Mouse (Mus musculus) hematopoietic stem cell, adult 5-6 weeks (primary cell): Measurements from ENCODE around the gene Sdc4. TPM values are rescaled to one million over a fixed set of nuclear protein-coding genes. Genes with fewer than 3 reads are reported as not detected.

ENCODE experiments used
- ATAC-seq, 2 experiments: fragments of 125-278 bp in 1 of 2; replicated peaks in 1 of 2; 2 replicates each; pipeline ENCODE4 v1.8.0; 2016 to 2017; ENCODE audit warnings: inconsistent platforms in 2 of 2, mild to moderate bottlenecking in 2 of 2, moderate number of reproducible peaks in 2 of 2, low read depth in 1 of 2, moderate TSS enrichment in 1 of 2; ENCODE audit not compliant: low FRiP score in 2 of 2, poor library complexity in 2 of 2, severe bottlenecking in 2 of 2, insufficient read depth in 1 of 2, low TSS enrichment in 1 of 2
- total RNA-seq: library from RNA; stranded (forward); fragments of 172-1452, 232-1000 nt; gene quantifications from 2 replicates; pipeline ENCODE4 v1.2.3, GENCODE M21; 2017

The Sdc4 gene
- total RNA-seq, 1 experiment from 2014 or later: 11.6 TPM

GRCm38 (mm10) chr2:164421979-164422378 lies 21.7 kb downstream of the Sdc4 start:
- no peak for ATAC-seq

DNA sequence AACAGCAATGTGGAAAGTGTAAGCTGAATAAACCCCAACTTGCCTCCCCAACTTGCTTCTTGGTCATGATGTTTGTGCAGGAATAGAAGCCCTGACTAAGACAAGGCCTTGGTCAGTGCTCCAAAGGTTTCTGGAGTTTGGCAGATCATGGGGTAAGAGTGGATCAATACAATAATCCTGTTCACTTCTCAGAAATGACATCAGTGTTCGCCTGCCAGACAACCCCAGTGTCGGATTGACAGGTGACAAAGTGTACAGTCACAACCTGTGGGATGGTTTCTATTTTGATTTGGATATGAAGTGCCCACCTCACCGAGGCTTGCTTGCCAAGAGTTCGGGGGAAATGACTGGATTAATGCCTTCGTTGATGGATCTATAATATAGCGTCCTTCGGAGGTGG lies 22.4 kb downstream of the Sdc4 start:
- no peak for ATAC-seq

DNA sequence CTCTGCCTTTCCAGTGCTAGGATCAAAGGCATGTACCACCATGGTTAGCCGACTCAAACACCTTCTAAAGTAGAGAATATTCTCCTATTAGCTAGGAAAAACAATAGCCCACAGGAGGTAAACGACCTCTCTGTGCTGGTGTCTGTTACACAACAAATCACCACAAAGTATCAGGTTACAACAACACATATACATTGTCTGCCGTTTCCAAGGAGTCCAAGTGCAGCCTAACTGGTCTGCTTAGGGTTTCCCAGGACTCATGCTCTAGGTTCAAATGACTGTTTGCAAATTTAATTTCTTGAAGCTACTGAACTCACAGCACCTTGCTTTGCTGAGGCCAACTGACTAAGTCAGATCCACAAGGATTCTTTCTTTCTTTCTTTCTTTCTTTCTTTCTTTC lies 24.2 kb downstream of the Sdc4 start:
- ATAC-seq: no peak

DNA sequence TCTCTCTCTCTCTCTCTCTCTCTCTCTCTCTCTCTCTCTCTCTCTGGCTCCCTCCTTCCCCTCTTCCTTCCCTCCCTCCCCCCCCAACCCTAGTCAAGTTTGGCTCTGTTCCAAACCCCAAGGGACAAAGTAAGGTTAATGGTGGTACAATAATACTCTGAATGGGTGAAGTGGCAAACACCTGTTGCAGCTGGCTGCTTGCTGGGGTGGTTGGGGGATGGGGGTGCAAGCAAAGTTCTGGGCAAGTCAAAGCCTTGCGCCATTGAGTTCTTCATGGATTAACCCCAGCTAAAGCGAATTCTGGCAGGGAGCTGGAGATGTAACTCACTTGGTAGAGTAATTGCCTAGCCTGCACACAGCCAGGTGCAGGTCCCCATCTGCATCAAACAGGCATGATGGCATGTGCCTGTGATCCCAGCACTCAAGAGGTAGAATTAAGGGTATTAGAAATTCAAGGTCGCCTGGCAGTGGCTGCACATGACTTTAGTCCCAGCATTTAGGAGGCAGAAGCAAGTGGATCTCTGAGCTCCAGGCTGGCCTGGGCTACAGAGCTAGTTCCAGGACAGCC lies 25.3 kb downstream of the Sdc4 start:
- no peak for ATAC-seq

DNA sequence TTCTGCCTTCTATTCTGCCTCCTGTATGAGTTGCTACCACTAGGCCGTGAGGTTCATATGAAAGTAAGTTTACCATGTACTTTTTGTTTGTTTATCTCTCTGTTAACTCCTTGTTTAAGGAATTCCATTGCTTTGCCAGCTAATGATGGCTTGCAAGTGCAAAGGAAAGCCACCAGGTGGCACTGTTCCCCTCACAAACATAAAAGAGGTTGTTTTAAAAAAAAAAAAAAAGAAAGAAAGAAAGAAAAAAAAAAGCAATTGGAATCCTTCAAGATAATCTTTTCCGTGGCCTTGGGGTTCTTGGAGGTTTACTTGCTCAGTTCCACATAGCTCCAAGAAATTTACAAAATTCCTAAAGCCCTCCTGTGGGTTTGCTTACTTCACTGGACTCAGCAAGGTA lies 26.5 kb downstream of the Sdc4 start:
- no peak for ATAC-seq

DNA sequence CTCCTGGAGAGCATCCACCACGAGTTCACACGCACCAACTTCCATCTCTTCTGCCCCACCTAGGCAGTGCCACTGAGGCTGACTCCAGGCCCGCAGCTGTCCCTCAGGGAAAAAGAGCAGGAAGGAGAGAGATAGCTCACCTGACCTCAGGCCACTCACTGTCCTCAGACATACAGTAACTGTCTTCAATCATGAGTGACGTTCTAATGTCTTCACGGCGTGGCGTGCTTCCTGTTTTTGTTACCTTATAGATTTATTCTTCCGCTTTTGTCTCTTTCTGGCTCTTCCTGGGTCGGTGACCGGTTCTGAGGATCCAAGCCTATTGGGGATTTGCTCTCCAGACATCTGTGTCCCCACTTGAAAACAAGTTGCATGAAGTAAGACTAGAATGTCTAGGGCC lies 29.1 kb downstream of the Sdc4 start:
- ATAC-seq: no peak

- no peak for ATAC-seq
These were observed 29.5 kb downstream of the Sdc4 start for GRCm38 (mm10) chr2:164414167-164414566.

- ATAC-seq: peak; percentile 56 to 62
These were observed 36.0 kb downstream of the Sdc4 start for GRCm38 (mm10) chr2:164407708-164408107.

GRCm38 (mm10) chr2:164405519-164405918 lies 38.2 kb downstream of the Sdc4 start:
- ATAC-seq: no peak

DNA sequence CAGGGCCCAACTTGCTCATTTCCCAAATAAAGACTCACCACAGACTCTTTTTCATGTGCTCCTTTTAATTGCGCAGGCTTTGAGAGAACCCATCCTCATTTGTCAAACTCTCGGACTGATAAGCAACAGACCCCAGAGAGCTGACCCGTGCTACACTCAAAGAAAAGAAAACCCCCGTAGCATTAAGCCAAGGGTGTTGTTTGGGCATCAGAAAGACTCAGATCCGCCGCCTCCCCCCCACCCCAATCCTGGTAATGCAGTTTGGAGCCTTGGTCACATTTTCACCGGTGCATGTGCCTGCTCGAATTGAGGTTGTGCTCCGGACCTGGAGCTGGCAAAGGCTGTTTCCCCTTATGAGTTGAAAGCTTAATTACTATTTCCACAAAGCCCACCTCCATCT lies 38.6 kb downstream of the Sdc4 start, which contains the start of gene Matn4:
Gene Matn4, minus strand, starts transcription at position 101 of the 400 bp plus-strand sequence.
- ATAC-seq: no peak

DNA sequence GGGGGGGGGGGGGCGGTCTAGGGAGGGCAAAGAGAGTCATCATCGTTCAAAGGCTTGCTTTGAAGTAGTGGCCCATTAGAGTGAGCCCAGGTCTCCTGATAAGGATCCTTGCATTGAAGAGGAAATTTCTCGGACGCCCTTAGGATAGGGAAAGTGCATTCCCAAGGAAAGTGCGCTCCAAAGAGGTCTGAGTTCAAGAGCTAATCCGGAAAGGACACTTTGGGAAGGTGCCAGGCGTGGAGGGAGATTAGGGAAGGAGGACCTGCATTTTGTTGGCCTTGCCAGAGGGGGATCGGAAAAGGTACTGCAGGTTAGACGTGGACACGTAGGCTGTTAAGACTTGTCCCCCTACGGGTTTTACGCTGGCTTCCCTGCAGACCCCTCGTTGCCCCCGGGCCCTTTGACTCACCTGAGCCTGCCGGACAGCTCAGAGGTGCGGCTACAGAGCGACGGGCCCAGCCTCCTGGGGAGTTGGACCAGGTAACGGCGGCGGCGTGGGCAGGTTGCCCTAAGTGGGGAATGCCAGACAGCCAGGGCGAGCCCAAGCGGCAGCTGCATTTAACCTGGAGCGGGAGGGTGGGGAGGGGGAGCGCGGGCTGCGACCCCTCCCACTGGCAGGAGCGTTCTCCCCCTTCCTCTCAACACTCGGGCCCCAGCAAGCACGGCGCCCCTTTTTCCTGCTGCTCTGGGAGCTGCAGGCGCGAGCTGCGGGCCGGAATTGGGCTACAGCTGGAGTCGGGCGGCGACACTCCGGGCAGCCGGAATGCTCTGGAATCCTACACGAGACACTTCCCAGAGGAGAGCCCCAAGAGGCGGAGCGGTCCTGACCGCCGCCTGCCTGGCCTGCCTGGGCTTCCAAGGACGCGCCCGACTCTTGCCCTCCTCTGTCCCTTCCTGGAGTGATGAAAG lies 39.4 kb downstream of the Sdc4 start:
- no peak for ATAC-seq

GRCm38 (mm10) chr2:164403396-164404081 lies 40.1 kb downstream of the Sdc4 start:
- ATAC-seq: no peak

DNA sequence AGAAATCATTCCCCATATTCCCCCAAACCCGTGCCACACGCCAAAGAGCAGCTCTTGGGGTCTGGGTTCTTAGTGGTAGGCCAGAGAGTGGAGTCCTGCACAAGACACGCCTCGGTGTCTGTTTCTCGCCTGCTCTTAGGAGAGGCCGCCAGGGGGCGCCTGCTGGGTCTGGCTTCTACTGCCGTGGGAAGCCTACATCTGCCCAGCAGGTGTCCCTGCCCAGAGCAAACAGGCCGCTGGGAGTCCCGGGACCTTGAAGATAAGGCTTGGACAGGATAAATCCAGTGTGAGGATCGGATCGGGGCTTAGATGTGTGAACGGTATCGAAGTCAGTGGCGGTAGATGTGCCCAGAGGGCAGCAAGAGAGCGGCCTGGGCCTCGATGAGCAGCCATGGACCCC lies 40.8 kb downstream of the Sdc4 start, which contains the start of gene Rbpjl:
Gene Rbpjl, plus strand, starts transcription at position 236 of the 400 bp plus-strand sequence.
- peak; percentile 74 to 76 for ATAC-seq

DNA sequence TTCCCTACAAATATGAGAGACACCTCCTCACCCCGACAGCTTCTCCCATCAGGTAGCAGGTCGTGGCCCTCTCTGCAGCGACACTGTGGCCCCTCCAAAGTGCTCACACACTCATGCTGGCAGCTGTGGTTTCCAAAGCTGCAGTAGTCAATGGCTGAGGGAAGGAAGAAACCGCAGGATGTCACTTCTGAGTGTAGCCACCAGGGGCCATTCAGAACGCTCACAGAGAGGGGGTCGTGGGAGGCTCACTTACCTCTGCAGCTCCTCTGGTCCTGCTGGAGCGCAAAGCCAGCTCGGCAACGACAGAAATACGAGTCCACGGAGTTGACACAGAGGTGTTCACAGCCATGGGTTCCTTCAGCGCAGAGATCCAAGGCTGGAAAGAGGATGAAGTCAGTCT lies 46.8 kb downstream of the Sdc4 start:
- ATAC-seq: 0 out of 4 replicates have a peak, but pooled peaks of 1 of the 2 experiments have one; percentile 29

DNA sequence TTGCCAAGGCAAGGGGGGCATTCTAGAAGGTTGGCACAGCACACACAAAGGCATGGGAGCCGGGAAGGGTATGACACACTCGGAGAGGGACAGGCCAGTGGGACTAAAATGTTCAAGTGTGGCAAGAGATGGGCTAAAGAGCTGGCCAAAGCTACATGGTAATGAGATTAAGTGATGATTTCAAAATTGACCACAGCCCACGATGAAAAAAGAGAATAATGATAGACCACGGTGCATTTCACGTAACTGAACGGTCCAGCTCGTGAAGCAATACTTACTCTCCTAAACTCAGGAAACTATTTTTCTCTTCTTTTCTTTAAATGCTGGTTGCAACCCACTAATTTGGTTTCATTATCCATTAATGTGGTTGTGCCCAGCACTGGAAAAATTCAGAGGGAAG lies 47.6 kb downstream of the Sdc4 start:
- no peak for ATAC-seq

DNA sequence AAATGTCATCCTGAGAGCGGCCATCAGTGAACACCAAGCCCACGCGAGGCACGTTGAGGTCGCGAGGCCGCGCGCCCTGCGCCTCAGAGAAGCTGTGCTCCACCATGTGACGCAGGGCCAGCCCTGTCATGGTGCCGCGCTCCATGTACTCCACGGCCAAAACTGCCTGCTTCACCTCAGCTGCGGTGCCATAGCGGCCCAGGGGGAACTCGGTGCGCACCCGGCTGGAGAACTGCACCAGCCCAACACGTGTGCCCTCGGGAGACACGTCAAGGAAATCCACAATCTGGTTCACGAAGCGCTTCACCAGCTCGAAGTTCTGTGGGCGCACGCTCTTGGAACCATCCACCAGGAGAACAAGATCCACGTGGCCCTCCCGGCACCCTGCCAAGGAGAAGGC lies 50.6 kb downstream of the Sdc4 start:
- ATAC-seq: no peak

DNA sequence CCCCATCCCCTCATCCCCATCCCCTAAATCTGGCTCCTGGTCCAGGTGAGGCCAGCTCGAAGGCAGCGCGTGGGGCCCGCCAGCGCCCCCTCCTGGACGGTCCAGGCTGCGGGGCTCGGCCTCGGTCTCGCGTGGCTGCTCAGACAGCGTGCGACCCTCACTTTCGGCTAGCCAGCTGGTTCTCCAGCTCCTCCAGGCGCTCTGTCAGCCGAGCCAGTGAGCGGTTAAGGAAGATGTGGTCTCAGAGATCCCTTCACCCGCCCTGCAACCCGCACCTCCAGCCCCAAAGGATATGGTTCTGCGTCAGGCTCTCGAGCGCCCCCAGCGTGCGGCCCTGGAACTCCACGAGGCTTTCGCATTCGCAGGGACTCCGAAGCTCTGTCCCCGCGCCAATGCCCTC lies 54.2 kb downstream of the Sdc4 start:
- ATAC-seq: peak; percentile 91 to 95

GRCm38 (mm10) chr2:164389020-164389419 lies 54.7 kb downstream of the Sdc4 start, which contains the start of gene Slpi:
Gene Slpi, minus strand, starts transcription at chr2:164389095.
- ATAC-seq: no peak
